Mouse (Mus musculus) midbrain, postnatal 0 days (tissue): ENCODE data around the gene Gm2431. TPM values are rescaled to one million over a fixed set of nuclear protein-coding genes. Genes with fewer than 3 reads are reported as not detected.
"Not testable (repeated sequence)": the region's sequence is repeated elsewhere in the genome, so short reads cannot be mapped to it uniquely, and the experiment has no call there.

Experiments
- ATAC-seq: fragments of 200-750 bp; cut with Nextera tagmentation; 2 replicates; pipeline ENCODE4 v1.8.0; 2017; ENCODE audit warnings: moderate number of reproducible peaks, mild to moderate bottlenecking, moderate TSS enrichment, moderate library complexity; ENCODE audit not compliant: low FRiP score
- DNase-seq: peaks from one replicate; pipeline ENCODE4 v3.0.0-alpha.2; 2015; ENCODE audit warnings: low spot score
- H3K27ac ChIP-seq: fragments of 300-500 bp; sonication (generic); 2 replicates; pipeline ENCODE4 v1.5.1; 2014; ENCODE audit warnings: low read depth, mild to moderate bottlenecking, low read length, mixed read lengths
- H3K27me3 ChIP-seq: fragments of 300-500 bp; sonication (generic); 2 replicates; pipeline ENCODE4 v1.6.1; 2014; ENCODE audit warnings: low read length, control low read depth, mixed read lengths; ENCODE audit not compliant: insufficient read depth
- H3K36me3 ChIP-seq: fragments of 300-500 bp; sonication (generic); 2 replicates; pipeline ENCODE4 v1.6.1; 2014; ENCODE audit warnings: low read length, control low read depth, mixed read lengths; ENCODE audit not compliant: insufficient read depth
- H3K4me1 ChIP-seq: fragments of 300-500 bp; sonication (generic); 2 replicates; pipeline ENCODE4 v1.6.1; 2014; ENCODE audit warnings: mild to moderate bottlenecking, control low read depth, antibody characterized with exemption, low read length, mixed read lengths; ENCODE audit not compliant: insufficient read depth
- H3K4me2 ChIP-seq: fragments of 300-500 bp; sonication (generic); 2 replicates; pipeline ENCODE4 v1.6.1; 2014; ENCODE audit warnings: low read depth, mild to moderate bottlenecking, low read length, mixed read lengths; ENCODE audit not compliant: poor library complexity, severe bottlenecking
- H3K4me3 ChIP-seq: fragments of 300-500 bp; sonication (generic); 2 replicates; pipeline ENCODE4 v1.5.1; 2014; ENCODE audit warnings: low read depth, mild to moderate bottlenecking, low read length, moderate library complexity
- H3K9ac ChIP-seq: fragments of 300-500 bp; sonication (generic); replicated peaks from 2 replicates; pipeline ENCODE4 v1.6.1; 2014; ENCODE audit warnings: mild to moderate bottlenecking, low read length, moderate library complexity, mixed read lengths; ENCODE audit not compliant: poor library complexity, severe bottlenecking
- H3K9me3 ChIP-seq: fragments of 300-500 bp; sonication (generic); 2 replicates; pipeline ENCODE4 v1.6.1; 2016; ENCODE audit warnings: low read length, control low read depth
- CTCF ChIP-seq: IDR thresholded peaks from 2 replicates; pipeline ENCODE4 v1.5.1; 2016; ENCODE audit warnings: antibody characterized with exemption, mild to moderate bottlenecking
- WGBS: fragments of 180-500 bp; shearing (Covaris S2); extraction: QIAGEN DNeasy Blood & Tissue Kit; methylation state at CpG from one replicate; pipeline ENCODE4 v1.1.7; 2014; 5-methylcytosine and 5-hydroxymethylcytosine counted together
- polyA plus RNA-seq: library from polyadenylated mRNA; unstranded; fragments of >200 nt; fragmentation: Nextera tagmentation; extraction: Ambion mirVana; gene quantifications from 2 replicates; pipeline ENCODE4 v1.2.1, GENCODE M21; 2015
- total RNA-seq: library from RNA; depleted of rRNA; stranded (reverse); fragments of >200 nt; gene quantifications from 2 replicates; pipeline ENCODE4 v1.2.3, GENCODE M21; 2014; rRNA removed

Gene Gm2431
- not detected in 2 replicates for total RNA-seq
- polyA plus RNA-seq: not detected in 2 replicates

DNA sequence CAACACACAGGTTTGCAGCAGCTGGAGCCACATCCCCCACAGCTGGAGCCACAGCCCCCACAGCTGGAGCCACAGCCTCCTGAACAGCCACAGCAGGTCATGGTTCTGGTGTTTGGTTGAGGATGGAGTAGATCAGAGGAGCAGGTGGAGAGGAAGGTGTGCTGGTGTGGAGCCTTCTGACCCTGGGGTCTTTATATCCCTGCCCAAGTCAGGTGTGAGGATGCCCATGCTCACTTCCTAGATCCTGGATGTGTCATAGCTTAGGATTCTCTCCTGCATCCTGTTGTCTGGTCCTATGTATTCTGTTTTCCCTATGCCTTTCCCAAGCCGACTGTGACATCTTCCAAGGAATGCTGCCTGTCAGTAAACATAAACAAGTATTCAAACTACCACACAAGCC, at the start of gene Gm2431:
TSS of gene Gm2431 (minus strand) at position 101 of the 400 bp plus-strand sequence.
- H3K4me2 ChIP-seq: not testable (repeated sequence)
- WGBS: 81% methylated on average over 1 of the region's 1 CpGs

DNA sequence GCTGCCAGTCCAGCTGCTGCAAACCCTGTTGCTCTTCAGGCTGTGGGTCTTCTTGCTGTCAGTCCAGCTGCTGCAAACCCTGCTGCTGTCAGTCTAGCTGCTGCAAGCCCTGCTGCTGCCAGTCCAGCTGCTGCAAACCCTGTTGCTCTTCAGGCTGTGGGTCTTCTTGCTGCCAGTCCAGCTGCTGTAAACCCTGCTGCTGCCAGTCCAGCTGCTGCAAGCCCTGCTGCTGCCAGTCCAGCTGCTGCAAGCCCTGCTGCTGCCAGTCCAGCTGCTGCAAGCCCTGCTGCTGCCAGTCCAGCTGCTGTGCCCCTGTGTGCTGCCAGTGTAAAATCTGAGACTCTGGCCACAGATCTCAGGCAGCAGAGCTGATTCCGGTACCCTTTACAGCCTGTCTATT, 45.8 kb upstream of the Gm2431 start:
- H3K4me2 ChIP-seq, H3K4me3 ChIP-seq, H3K9me3 ChIP-seq, ATAC-seq, H3K4me1 ChIP-seq, H3K27me3 ChIP-seq, H3K27ac ChIP-seq, DNase-seq, H3K9ac ChIP-seq, H3K36me3 ChIP-seq: not testable (repeated sequence)
- 95% methylated on average over 1 of the region's 1 CpGs for WGBS

More for the DNA sequence above, at the start of gene Gm2431:
- H3K9ac ChIP-seq, ATAC-seq, DNase-seq, H3K27me3 ChIP-seq, H3K36me3 ChIP-seq, H3K4me1 ChIP-seq, H3K27ac ChIP-seq, H3K4me3 ChIP-seq, H3K9me3 ChIP-seq: not testable (repeated sequence)

GRCm38 (mm10) chr7:142303249-142303648, 45.1 kb upstream of the Gm2431 start, which contains the start of gene Krtap5-4:
Gene Krtap5-4, plus strand, starts transcription at chr7:142303549.
- Histone ChIP-seq H3K4me1 (no peaks in the 10 kb centered on the region), H3K4me2 (no peak within 1 kb of the TSS), H3K9ac (no peak within 1 kb of the TSS), H3K27ac (no peak within 1 kb of the TSS), H3K4me3 (no peak within 1 kb of the TSS), H3K27me3 (0 out of 2 replicates have a peak, but pooled peaks cover 3% of the 10 kb centered on the region), H3K9me3 (no peaks in the 10 kb centered on the region), H3K36me3 (no peaks in the 10 kb centered on the region)
- no peak for DNase-seq
- no peak for ATAC-seq
- WGBS: 67% methylated on average over 3 of the region's 3 CpGs
- no peak for TF ChIP-seq CTCF

- not testable (repeated sequence) for H3K4me3 ChIP-seq, ATAC-seq, H3K9ac ChIP-seq, H3K4me1 ChIP-seq, DNase-seq, H3K27me3 ChIP-seq, H3K9me3 ChIP-seq, H3K4me2 ChIP-seq, H3K36me3 ChIP-seq, H3K27ac ChIP-seq
Observed at GRCm38 (mm10) chr7:142297018-142297417, 38.9 kb upstream of the Gm2431 start, which contains the start of gene Krtap5-1. Gene Krtap5-1, minus strand, starts transcription at chr7:142297118.

GRCm38 (mm10) chr7:142296108-142296507, 38.0 kb upstream of the Gm2431 start:
- H3K27ac ChIP-seq, H3K9me3 ChIP-seq, H3K9ac ChIP-seq, H3K36me3 ChIP-seq, ATAC-seq, H3K4me3 ChIP-seq, H3K4me2 ChIP-seq, H3K27me3 ChIP-seq, H3K4me1 ChIP-seq, DNase-seq: not testable (repeated sequence)
- 30% methylated on average over 4 of the region's 4 CpGs for WGBS

DNA sequence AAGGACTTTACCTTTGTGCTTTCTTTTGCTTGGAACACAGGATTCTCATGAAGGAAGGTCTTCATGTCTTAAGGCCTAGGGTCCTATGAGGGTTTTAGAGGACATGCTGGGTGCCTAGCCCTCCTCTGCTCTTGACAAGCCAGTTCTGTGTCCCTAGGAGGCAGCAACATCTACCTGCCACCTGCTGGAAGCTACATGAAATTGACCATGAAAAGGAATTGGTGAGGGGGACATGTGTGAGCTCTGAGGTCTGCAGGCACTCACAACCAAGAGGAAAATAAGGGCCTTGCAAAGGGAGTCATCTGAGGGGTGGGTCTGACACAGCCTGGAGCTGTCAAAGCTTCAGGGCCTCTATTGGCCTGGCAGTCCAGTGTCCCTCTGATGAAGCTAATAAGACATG, 37.3 kb upstream of the Gm2431 start:
- no peak for ATAC-seq

More for the DNA sequence above, 37.3 kb upstream of the Gm2431 start:
- Histone ChIP-seq H3K36me3 (no peaks in the 10 kb centered on the region), H3K9me3 (no peaks in the 10 kb centered on the region), H3K4me1 (no peaks in the 10 kb centered on the region), H3K4me3 (no peak overlapping the region), H3K4me2 (no peak overlapping the region), H3K27ac (no peak overlapping the region), H3K27me3 (0 out of 2 replicates have a peak, but pooled peaks cover 2% of the 10 kb centered on the region), H3K9ac (no peak overlapping the region)
- TF ChIP-seq CTCF: peak; percentile 46
- no peak for DNase-seq
